ENCODE assay signal across 8 mouse cellular contexts in the genomic region with DNA sequence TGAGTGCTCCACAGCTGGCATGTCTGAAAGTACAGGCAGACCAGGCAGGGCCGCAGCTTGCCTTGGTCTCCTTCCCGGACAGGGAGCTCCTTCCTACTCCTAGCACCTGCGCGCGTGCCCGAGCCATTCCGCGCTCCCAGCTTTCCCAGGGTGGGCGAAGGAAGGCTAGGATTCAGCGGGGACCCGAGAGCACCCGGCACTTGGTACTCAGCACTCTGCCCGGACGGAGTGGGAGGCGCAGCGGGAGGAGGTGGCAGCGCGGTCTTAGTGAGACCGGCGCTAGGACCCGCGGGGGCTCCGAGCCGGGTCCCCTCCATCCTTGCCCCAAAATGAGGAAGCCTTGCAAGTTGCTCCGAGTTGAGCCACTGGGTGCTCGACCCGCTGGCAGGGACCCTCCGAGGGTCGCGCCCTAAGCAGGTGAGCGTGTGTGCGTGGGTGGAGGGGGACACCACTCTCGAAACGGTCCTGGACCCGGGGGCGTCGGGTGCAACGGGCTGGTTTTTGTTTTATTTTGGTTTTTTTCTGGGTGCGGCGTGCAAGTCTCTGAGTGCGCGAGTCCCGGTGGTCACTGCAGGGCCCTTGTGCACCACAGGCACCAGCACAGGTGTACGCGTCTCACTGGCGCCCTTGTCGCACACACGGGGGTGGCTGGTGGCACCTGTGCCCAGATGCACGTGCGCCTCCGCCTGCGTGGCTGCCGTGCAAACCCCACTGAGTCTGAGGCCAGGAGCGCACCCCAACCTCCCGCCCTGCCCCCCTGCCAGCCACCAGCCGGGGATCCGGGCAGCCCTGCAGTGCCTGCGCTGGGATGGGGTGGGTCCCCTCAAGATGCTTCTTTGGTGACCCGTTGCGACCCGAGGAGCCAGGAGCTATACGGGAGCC. TPM values are rescaled to one million over a fixed set of nuclear protein-coding genes. Genes with fewer than 3 reads are reported as not detected.
DNase-seq lines count a peak whose midpoint lies in the region; ATAC-seq and TF ChIP-seq lines count a peak whose summit lies in the region.

No protein-coding gene starts in this region.

- H3K9ac ChIP-seq in heart, embryonic 11.5 days (ENCODE audit: low read depth, low read length): peak overlapping the region; percentile 46; the same call in 1 of the 2 replicates
- H3K9ac ChIP-seq in embryonic facial prominence, embryonic 11.5 days (replicated peaks; ENCODE audit: low read length): peak overlapping the region; percentile 53
- peak overlapping the region; percentile 22; the same call in 1 of the 2 replicates for H3K9ac ChIP-seq in intestine, postnatal 0 days (ENCODE audit: low read depth, low read length)
- peak overlapping the region; percentile 76 for H3K9ac ChIP-seq in midbrain, postnatal 0 days (replicated peaks; ENCODE audit: low read length, poor library complexity, severe bottlenecking)

- H3K9me3 ChIP-seq in heart, embryonic 11.5 days (replicated peaks; ENCODE audit: control insufficient read depth, low read length): peaks cover 2% of the 10 kb centered on the region
- no peaks in the 10 kb centered on the region for H3K9me3 ChIP-seq in embryonic facial prominence, embryonic 11.5 days (replicated peaks; ENCODE audit: control insufficient read depth, low read length)
- peaks cover 3% of the 10 kb centered on the region; the same call in 1 of the 2 replicates for H3K9me3 ChIP-seq in intestine, postnatal 0 days (ENCODE audit: control insufficient read depth)
- H3K9me3 ChIP-seq in midbrain, postnatal 0 days (ENCODE audit: low read length): no peaks in the 10 kb centered on the region

- ATAC-seq in heart, embryonic 11.5 days (replicated peaks; ENCODE audit: insufficient number of reproducible peaks, low FRiP score, low TSS enrichment): no peak
- ATAC-seq in CD4-positive, CD25-positive, alpha-beta regulatory T cell, adult 4 months: peak; percentile 54
- ATAC-seq in embryonic facial prominence, embryonic 11.5 days (replicated peaks; ENCODE audit: insufficient number of reproducible peaks, low FRiP score, low TSS enrichment, low read depth): no peak
- no peak for ATAC-seq in intestine, postnatal 0 days
- no peak for ATAC-seq in midbrain, postnatal 0 days (ENCODE audit: low FRiP score)

- WGBS in heart, embryonic 11.5 days (ENCODE audit: insufficient replicate concordance): 4% methylated on average over 62 of the region's 62 CpGs
- 1% methylated on average over 62 of the region's 62 CpGs for WGBS in embryonic facial prominence, embryonic 11.5 days
- 2% methylated on average over 61 of the region's 62 CpGs for WGBS in intestine, postnatal 0 days
- 3% methylated on average over 61 of the region's 62 CpGs for WGBS in midbrain, postnatal 0 days

- peak overlapping the region; percentile 43 for H3K4me3 ChIP-seq in heart, embryonic 11.5 days (ENCODE audit: low read depth, low read length)
- peak overlapping the region; percentile 42 for H3K4me3 ChIP-seq in embryonic facial prominence, embryonic 11.5 days (ENCODE audit: low read depth, low read length)
- H3K4me3 ChIP-seq in intestine, postnatal 0 days (ENCODE audit: low read depth, low read length): peak overlapping the region; percentile 43
- peak overlapping the region; percentile 61 for H3K4me3 ChIP-seq in midbrain, postnatal 0 days (ENCODE audit: low read depth, low read length)

- peaks cover 75% of the 10 kb centered on the region for H3K27me3 ChIP-seq in heart, embryonic 11.5 days (ENCODE audit: control insufficient read depth, insufficient read depth, low read length)
- H3K27me3 ChIP-seq in embryonic facial prominence, embryonic 11.5 days (ENCODE audit: control insufficient read depth, insufficient read depth, low read length): peaks cover 43% of the 10 kb centered on the region
- peaks cover 46% of the 10 kb centered on the region for H3K27me3 ChIP-seq in intestine, postnatal 0 days (replicated peaks; ENCODE audit: control insufficient read depth, insufficient read depth, low read length)
- H3K27me3 ChIP-seq in midbrain, postnatal 0 days (ENCODE audit: insufficient read depth, low read length): peaks cover 15% of the 10 kb centered on the region; the same call in 1 of the 2 replicates

- TF ChIP-seq CTCF in intestine, postnatal 0 days (IDR thresholded peaks at IDR 0.05; ENCODE audit: low read depth): no peak
- no peak for TF ChIP-seq CTCF in midbrain, postnatal 0 days (IDR thresholded peaks at IDR 0.05)

- DNase-seq in heart, adult 9 months (ENCODE audit: low spot score in 2 of 2): no peak
- DNase-seq in embryonic facial prominence, embryonic 11.5 days (ENCODE audit: low spot score): peak; percentile 44
- DNase-seq in midbrain, postnatal 0 days (ENCODE audit: low spot score): peak; percentile 40
- DNase-seq in thymus, postnatal 10 days (ENCODE audit: low spot score in 2 of 2): peak; percentile 51 to 60
- DNase-seq in gastrocnemius, adult 8-10 months (ENCODE audit: low spot score in 2 of 2): no peak

- H3K36me3 ChIP-seq in heart, embryonic 11.5 days (ENCODE audit: control insufficient read depth, insufficient read depth, low read length): no peaks in the 10 kb centered on the region
- no peaks in the 10 kb centered on the region for H3K36me3 ChIP-seq in embryonic facial prominence, embryonic 11.5 days (replicated peaks; ENCODE audit: control insufficient read depth, insufficient read depth, low read depth, low read length)
- no peaks in the 10 kb centered on the region; the same call in 1 of the 2 replicates for H3K36me3 ChIP-seq in intestine, postnatal 0 days (ENCODE audit: control insufficient read depth, insufficient read depth)
- H3K36me3 ChIP-seq in midbrain, postnatal 0 days (ENCODE audit: insufficient read depth, low read length): 0 out of 2 replicates have a peak, but pooled peaks cover 11% of the 10 kb centered on the region

- peaks cover 12% of the 10 kb centered on the region for H3K4me1 ChIP-seq in heart, embryonic 11.5 days (ENCODE audit: control insufficient read depth, insufficient read depth, low read length)
- peaks cover 2% of the 10 kb centered on the region; the same call in 1 of the 2 replicates for H3K4me1 ChIP-seq in embryonic facial prominence, embryonic 11.5 days (ENCODE audit: control insufficient read depth, insufficient read depth, low read length)
- H3K4me1 ChIP-seq in intestine, postnatal 0 days (replicated peaks; ENCODE audit: control insufficient read depth, insufficient read depth, low read length): no peaks in the 10 kb centered on the region
- H3K4me1 ChIP-seq in midbrain, postnatal 0 days (ENCODE audit: insufficient read depth, low read length): peaks cover 20% of the 10 kb centered on the region

- H3K4me2 ChIP-seq in heart, embryonic 11.5 days: peak overlapping the region; percentile 78
- H3K4me2 ChIP-seq in embryonic facial prominence, embryonic 11.5 days (ENCODE audit: low read depth, low read length): peak overlapping the region; percentile 84
- peak overlapping the region; percentile 70 for H3K4me2 ChIP-seq in intestine, postnatal 0 days (replicated peaks; ENCODE audit: low read depth)
- H3K4me2 ChIP-seq in midbrain, postnatal 0 days (ENCODE audit: low read depth, low read length, poor library complexity, severe bottlenecking): peak overlapping the region; percentile 88

- no peak overlapping the region for H3K27ac ChIP-seq in heart, embryonic 11.5 days (ENCODE audit: low read depth, low read length)
- H3K27ac ChIP-seq in embryonic facial prominence, embryonic 11.5 days (replicated peaks; ENCODE audit: low read depth, low read length): no peak overlapping the region
- H3K27ac ChIP-seq in intestine, postnatal 0 days (ENCODE audit: low read depth, low read length): no peak overlapping the region
- H3K27ac ChIP-seq in midbrain, postnatal 0 days (ENCODE audit: low read depth, low read length): no peak overlapping the region

RNA-seq across cellular contexts. Expression of gene Matk, which starts 4.7 kb away (rescaled TPM):
- polyA plus RNA-seq in heart, embryonic 11.5 days (2014; fragmentation: Nextera tagmentation; extraction: Ambion mirVana): 1.0 and 1.7 TPM in 2 replicates
- 100 to 1,000 TPM in 1 of 2 experiments, 10 to 100 TPM in 1; 63.6 to 103 TPM for polyA plus RNA-seq in CD4-positive, CD25-positive, alpha-beta regulatory T cell, adult 4 months (2017; shearing (Covaris generic))
- 2.6 and 4.0 TPM in 2 replicates for polyA plus RNA-seq in embryonic facial prominence, embryonic 11.5 days (2014; fragmentation: Nextera tagmentation; extraction: Ambion mirVana)
- 0.66 and 1.2 TPM in 2 replicates for polyA plus RNA-seq in intestine, postnatal 0 days (2015; fragmentation: Nextera tagmentation; extraction: Ambion mirVana)
- total RNA-seq in midbrain, postnatal 0 days (2014; rRNA removed): 110 and 114 TPM in 2 replicates
- polyA plus RNA-seq in midbrain, postnatal 0 days (2015; fragmentation: Nextera tagmentation; extraction: Ambion mirVana): 96.9 and 108 TPM in 2 replicates
- under 1 TPM in 2 of 4 experiments, not detected in 2; 0.31 TPM for total RNA-seq in gastrocnemius, adult 8-10 months (2022)

RNA-seq across cellular contexts. Expression of gene Mrpl54, which starts 9.3 kb away (rescaled TPM):
- polyA plus RNA-seq in heart, embryonic 11.5 days (2014; fragmentation: Nextera tagmentation; extraction: Ambion mirVana): 247 and 257 TPM in 2 replicates
- polyA plus RNA-seq in CD4-positive, CD25-positive, alpha-beta regulatory T cell, adult 4 months (2017; shearing (Covaris generic)): 100 to 1,000 TPM; 111 to 132 TPM
- 203 and 205 TPM in 2 replicates for polyA plus RNA-seq in embryonic facial prominence, embryonic 11.5 days (2014; fragmentation: Nextera tagmentation; extraction: Ambion mirVana)
- polyA plus RNA-seq in intestine, postnatal 0 days (2015; fragmentation: Nextera tagmentation; extraction: Ambion mirVana): 268 and 287 TPM in 2 replicates
- total RNA-seq in midbrain, postnatal 0 days (2014; rRNA removed): 145 and 164 TPM in 2 replicates
- 162 and 179 TPM in 2 replicates for polyA plus RNA-seq in midbrain, postnatal 0 days (2015; fragmentation: Nextera tagmentation; extraction: Ambion mirVana)
- 100 to 1,000 TPM in 3 of 4 experiments, 10 to 100 TPM in 1; 96.1 to 111 (median 102) TPM for total RNA-seq in gastrocnemius, adult 8-10 months (2022)

RNA-seq across cellular contexts. Expression of gene Apba3, which starts 9.4 kb away (rescaled TPM):
- 41.2 and 44.1 TPM in 2 replicates for polyA plus RNA-seq in heart, embryonic 11.5 days (2014; fragmentation: Nextera tagmentation; extraction: Ambion mirVana)
- polyA plus RNA-seq in CD4-positive, CD25-positive, alpha-beta regulatory T cell, adult 4 months (2017; shearing (Covaris generic)): 10 to 100 TPM; 12.5 to 14.8 TPM
- polyA plus RNA-seq in embryonic facial prominence, embryonic 11.5 days (2014; fragmentation: Nextera tagmentation; extraction: Ambion mirVana): 35.3 and 41.3 TPM in 2 replicates
- polyA plus RNA-seq in intestine, postnatal 0 days (2015; fragmentation: Nextera tagmentation; extraction: Ambion mirVana): 75.2 and 75.4 TPM in 2 replicates
- total RNA-seq in midbrain, postnatal 0 days (2014; rRNA removed): 45.0 and 64.8 TPM in 2 replicates
- polyA plus RNA-seq in midbrain, postnatal 0 days (2015; fragmentation: Nextera tagmentation; extraction: Ambion mirVana): 25.0 and 25.2 TPM in 2 replicates
- total RNA-seq in gastrocnemius, adult 8-10 months (2022): 100 to 1,000 TPM in 2 of 4 experiments, 10 to 100 TPM in 2; 94.6 to 106 (median 98.8) TPM

RNA-seq across cellular contexts. Expression of gene Zfr2, which starts 24.4 kb away (rescaled TPM):
- polyA plus RNA-seq in heart, embryonic 11.5 days (2014; fragmentation: Nextera tagmentation; extraction: Ambion mirVana): 2.3 and 3.7 TPM in 2 replicates
- polyA plus RNA-seq in CD4-positive, CD25-positive, alpha-beta regulatory T cell, adult 4 months (2017; shearing (Covaris generic)): 1 to 10 TPM; 1.6 to 1.7 TPM
- polyA plus RNA-seq in embryonic facial prominence, embryonic 11.5 days (2014; fragmentation: Nextera tagmentation; extraction: Ambion mirVana): 2.5 and 2.8 TPM in 2 replicates
- 3.2 and 3.4 TPM in 2 replicates for polyA plus RNA-seq in intestine, postnatal 0 days (2015; fragmentation: Nextera tagmentation; extraction: Ambion mirVana)
- 61.3 and 70.2 TPM in 2 replicates for total RNA-seq in midbrain, postnatal 0 days (2014; rRNA removed)
- 24.9 and 25.3 TPM in 2 replicates for polyA plus RNA-seq in midbrain, postnatal 0 days (2015; fragmentation: Nextera tagmentation; extraction: Ambion mirVana)
- total RNA-seq in gastrocnemius, adult 8-10 months (2022): 1 to 10 TPM; 1.8 to 2.7 (median 2.1) TPM

RNA-seq across cellular contexts. Expression of gene Atcay, which starts 26.8 kb away (rescaled TPM):
- polyA plus RNA-seq in heart, embryonic 11.5 days (2014; fragmentation: Nextera tagmentation; extraction: Ambion mirVana): 0.60 and 0.83 TPM in 2 replicates
- 1 to 10 TPM; 4.0 to 6.2 TPM for polyA plus RNA-seq in CD4-positive, CD25-positive, alpha-beta regulatory T cell, adult 4 months (2017; shearing (Covaris generic))
- 4.1 and 5.3 TPM in 2 replicates for polyA plus RNA-seq in embryonic facial prominence, embryonic 11.5 days (2014; fragmentation: Nextera tagmentation; extraction: Ambion mirVana)
- polyA plus RNA-seq in intestine, postnatal 0 days (2015; fragmentation: Nextera tagmentation; extraction: Ambion mirVana): 0.90 and 1.1 TPM in 2 replicates
- total RNA-seq in midbrain, postnatal 0 days (2014; rRNA removed): 195 and 200 TPM in 2 replicates
- 91.4 and 94.1 TPM in 2 replicates for polyA plus RNA-seq in midbrain, postnatal 0 days (2015; fragmentation: Nextera tagmentation; extraction: Ambion mirVana)
- total RNA-seq in gastrocnemius, adult 8-10 months (2022): not detected

Comparison
In these comparisons a context has a peak if more than half of its experiments do, and no peak if none do; other contexts are left out.
1. H3K9ac ChIP-seq: peak in every context shown above with its lines; median percentile 76 in midbrain, postnatal 0 days; 53 in embryonic facial prominence, embryonic 11.5 days; 46 in heart, embryonic 11.5 days; 22 in intestine, postnatal 0 days.
2. DNase-seq: peak in embryonic facial prominence, embryonic 11.5 days (single experiment), midbrain, postnatal 0 days (single experiment) and thymus, postnatal 10 days (2 of 2); none in heart, adult 9 months (0 of 2) and gastrocnemius, adult 8-10 months (0 of 2).
3. RNA of gene Matk, which starts 4.7 kb away (polyA plus RNA-seq): 63.6 to 103 TPM in CD4-positive, CD25-positive, alpha-beta regulatory T cell, adult 4 months and 96.9 to 108 TPM in midbrain, postnatal 0 days; 2.6 to 4.0 TPM in embryonic facial prominence, embryonic 11.5 days, 1.0 to 1.7 TPM in heart, embryonic 11.5 days and 0.66 to 1.2 TPM in intestine, postnatal 0 days; every median in the first group is over 10 times any median in the second.
4. Peak in every context shown above with its lines, with median percentiles within 50 percentile points of each other: H3K4me2 ChIP-seq and H3K4me3 ChIP-seq.